Mouse (Mus musculus) megakaryocyte, embryonic 14.5 days (primary cell): ENCODE results near the gene Smad9.

Experiments
- FLI1 ChIP-seq: IDR thresholded peaks from 2 replicates; pipeline ENCODE4 v1.6.1; 2012; ENCODE audit warnings: low read length, inconsistent platforms, mixed read lengths
- GATA1 ChIP-seq: IDR thresholded peaks from 3 replicates; pipeline ENCODE4 v1.6.1; 2012; ENCODE audit warnings: mixed read lengths, low read length, inconsistent platforms, borderline replicate concordance

DNA sequence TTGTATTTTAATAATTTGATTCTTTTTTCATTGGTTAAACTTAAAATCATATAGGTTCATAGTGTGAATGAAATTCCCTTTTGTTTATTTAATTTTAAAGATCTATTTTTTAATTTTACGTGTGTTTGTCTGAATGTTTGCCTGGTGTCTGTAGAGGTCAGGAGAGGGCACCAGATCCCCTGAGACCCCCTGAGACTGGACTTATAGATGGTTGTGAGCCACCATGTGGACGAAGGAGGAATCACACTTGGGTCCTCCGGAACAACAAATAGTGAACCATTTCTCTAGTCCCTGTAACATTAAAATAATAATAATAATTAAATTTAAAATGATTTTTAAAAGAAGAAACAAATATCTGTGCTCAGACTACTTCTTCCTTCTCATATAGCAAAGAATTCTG lies 59.9 kb downstream of the Smad9 start:
- no peak for TF ChIP-seq FLI1
- no peak for TF ChIP-seq GATA1
